Mouse (Mus musculus) hindbrain, embryonic 12.5 days (tissue): Measurements from ENCODE around the gene Syne3. TPM values are rescaled to one million over a fixed set of nuclear protein-coding genes. Genes with fewer than 3 reads are reported as not detected.

Source experiments
- ATAC-seq: fragments of 200-750 bp; cut with Nextera tagmentation; 2 replicates; pipeline ENCODE4 v1.8.0; 2017; ENCODE audit warnings: moderate TSS enrichment; ENCODE audit not compliant: low FRiP score
- H3K27ac ChIP-seq: fragments of 300-500 bp; sonication (generic); 2 replicates; pipeline ENCODE4 v1.5.1; 2016; ENCODE audit warnings: mild to moderate bottlenecking
- H3K27me3 ChIP-seq: fragments of 300-500 bp; sonication (generic); 2 replicates; pipeline ENCODE4 v1.6.1; 2016; ENCODE audit warnings: mild to moderate bottlenecking
- H3K36me3 ChIP-seq: fragments of 300-500 bp; sonication (generic); 2 replicates; pipeline ENCODE4 v1.6.1; 2016; ENCODE audit warnings: mild to moderate bottlenecking
- H3K4me1 ChIP-seq: fragments of 300-500 bp; sonication (generic); 2 replicates; pipeline ENCODE4 v1.6.1; 2016
- H3K4me2 ChIP-seq: fragments of 300-500 bp; sonication (generic); replicated peaks from 2 replicates; pipeline ENCODE4 v1.6.1; 2016; ENCODE audit warnings: mild to moderate bottlenecking
- H3K4me3 ChIP-seq: fragments of 300-500 bp; sonication (generic); 2 replicates; pipeline ENCODE4 v1.5.1; 2016; ENCODE audit warnings: mild to moderate bottlenecking
- H3K9ac ChIP-seq: fragments of 300-500 bp; sonication (generic); 2 replicates; pipeline ENCODE4 v1.6.1; 2016; ENCODE audit warnings: mild to moderate bottlenecking, moderate library complexity
- H3K9me3 ChIP-seq: fragments of 300-500 bp; sonication (generic); replicated peaks from 2 replicates; pipeline ENCODE4 v1.6.1; 2016; ENCODE audit warnings: mild to moderate bottlenecking
- WGBS: fragments of 180-500 bp; shearing (Covaris S2); methylation state at CpG from one replicate; pipeline ENCODE4 v1.1.7; 2016; 5-methylcytosine and 5-hydroxymethylcytosine counted together
- polyA plus RNA-seq: library from polyadenylated mRNA; unstranded; fragments of >200 nt; fragmentation: Nextera tagmentation; extraction: Ambion mirVana; gene quantifications from 2 replicates; pipeline ENCODE4 v1.2.1, GENCODE M21; 2016

Gene Syne3
- polyA plus RNA-seq, 1 experiment from 2014 or later = 0.21 TPM

DNA sequence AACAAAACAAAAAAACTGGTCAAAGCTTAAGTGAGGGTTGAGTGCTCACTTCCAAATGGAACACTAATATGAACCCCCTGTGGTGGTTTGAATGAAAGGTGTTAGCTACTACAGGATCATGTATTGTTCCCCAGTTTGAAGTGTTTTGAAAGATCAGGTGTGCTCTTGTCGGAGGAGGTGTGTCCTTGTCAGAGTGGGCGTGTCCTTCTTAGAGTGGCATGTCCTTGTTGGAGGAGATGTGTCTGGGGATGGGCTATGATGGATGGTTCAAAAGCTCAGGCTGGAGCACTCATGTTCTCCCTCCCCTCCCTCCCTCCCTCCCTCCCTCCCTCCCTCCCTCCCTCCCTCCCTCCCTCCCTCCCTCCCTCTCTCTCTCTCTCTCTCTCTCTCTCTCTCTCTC, 61.7 kb downstream of the Syne3 start:
- no peak for ATAC-seq
- Histone ChIP-seq H3K4me3 (no peak overlapping the region), H3K27ac (no peak overlapping the region), H3K4me2 (no peak overlapping the region), H3K9ac (no peak overlapping the region), H3K4me1 (peaks cover 4% of the 10 kb centered on the region; the same call in 1 of the 2 replicates), H3K36me3 (no peaks in the 10 kb centered on the region), H3K9me3 (no peaks in the 10 kb centered on the region), H3K27me3 (no peaks in the 10 kb centered on the region)
- 82% methylated on average over 2 of the region's 2 CpGs for WGBS

GRCm38 (mm10) chr12:104946231-104946630, 63.4 kb downstream of the Syne3 start:
- no peaks in the 10 kb centered on the region for H3K27me3 ChIP-seq
- no peaks in the 10 kb centered on the region for H3K4me1 ChIP-seq
- H3K9me3 ChIP-seq = no peaks in the 10 kb centered on the region
- H3K9ac ChIP-seq = no peak overlapping the region
- no peak for ATAC-seq
- no peak overlapping the region for H3K27ac ChIP-seq
- no peaks in the 10 kb centered on the region for H3K36me3 ChIP-seq
- WGBS = 94% methylated on average over 6 of the region's 6 CpGs
- no peak overlapping the region for H3K4me3 ChIP-seq
- no peak overlapping the region for H3K4me2 ChIP-seq

- Histone ChIP-seq H3K4me3 (no peak overlapping the region), H3K4me2 (no peak overlapping the region), H3K27ac (no peak overlapping the region), H3K27me3 (peaks cover 6% of the 10 kb centered on the region; the same call in 1 of the 2 replicates), H3K9me3 (0 out of 2 replicates have a peak, but pooled peaks cover 4% of the 10 kb centered on the region), H3K36me3 (no peaks in the 10 kb centered on the region), H3K9ac (no peak overlapping the region), H3K4me1 (peaks cover 9% of the 10 kb centered on the region; the same call in 1 of the 2 replicates)
- 84% methylated on average over 9 of the region's 9 CpGs for WGBS
- no peak for ATAC-seq
These were observed 69.1 kb downstream of the Syne3 start for GRCm38 (mm10) chr12:104940466-104940865.

DNA sequence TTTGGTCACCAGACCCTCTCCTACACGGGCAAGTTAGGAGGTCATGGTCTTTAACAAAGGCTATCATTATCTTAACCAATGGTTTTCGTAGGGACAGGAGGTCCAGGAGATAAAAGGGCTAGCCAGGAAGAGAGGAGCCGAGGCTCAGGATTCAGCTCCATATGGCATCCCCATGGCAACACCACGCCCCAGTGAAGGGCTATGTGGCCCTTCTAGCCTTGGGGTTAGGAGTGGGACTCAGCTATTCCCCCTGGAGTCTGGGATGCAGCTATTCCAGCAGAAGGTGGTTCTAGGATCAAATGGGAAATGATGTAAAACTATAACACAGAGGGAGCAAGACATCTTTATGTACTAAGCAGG, 69.6 kb downstream of the Syne3 start:
- Histone ChIP-seq H3K4me2 (no peak overlapping the region), H3K27me3 (peaks cover 6% of the 10 kb centered on the region; the same call in 1 of the 2 replicates), H3K36me3 (no peaks in the 10 kb centered on the region), H3K9ac (peak overlapping the region; percentile 24; the same call in 1 of the 2 replicates), H3K27ac (no peak overlapping the region), H3K9me3 (0 out of 2 replicates have a peak, but pooled peaks cover 4% of the 10 kb centered on the region), H3K4me3 (no peak overlapping the region), H3K4me1 (peaks cover 9% of the 10 kb centered on the region; the same call in 1 of the 2 replicates)
- 12% methylated on average over 4 of the region's 4 CpGs for WGBS
- ATAC-seq = no peak; the same call in 1 of the 2 replicates

- 0 out of 2 replicates have a peak, but pooled peaks cover 4% of the 10 kb centered on the region for H3K9me3 ChIP-seq
- H3K9ac ChIP-seq = peak overlapping the region; percentile 24; the same call in 1 of the 2 replicates
- peaks cover 6% of the 10 kb centered on the region; the same call in 1 of the 2 replicates for H3K27me3 ChIP-seq
- no peak overlapping the region for H3K4me3 ChIP-seq
- 35% methylated on average over 13 of the region's 13 CpGs for WGBS
- no peak overlapping the region for H3K4me2 ChIP-seq
- H3K36me3 ChIP-seq = no peaks in the 10 kb centered on the region
- H3K27ac ChIP-seq = no peak overlapping the region
- peak; percentile 69 for ATAC-seq
- peaks cover 9% of the 10 kb centered on the region; the same call in 1 of the 2 replicates for H3K4me1 ChIP-seq
These were observed 70.1 kb downstream of the Syne3 start for GRCm38 (mm10) chr12:104939372-104940026.

DNA sequence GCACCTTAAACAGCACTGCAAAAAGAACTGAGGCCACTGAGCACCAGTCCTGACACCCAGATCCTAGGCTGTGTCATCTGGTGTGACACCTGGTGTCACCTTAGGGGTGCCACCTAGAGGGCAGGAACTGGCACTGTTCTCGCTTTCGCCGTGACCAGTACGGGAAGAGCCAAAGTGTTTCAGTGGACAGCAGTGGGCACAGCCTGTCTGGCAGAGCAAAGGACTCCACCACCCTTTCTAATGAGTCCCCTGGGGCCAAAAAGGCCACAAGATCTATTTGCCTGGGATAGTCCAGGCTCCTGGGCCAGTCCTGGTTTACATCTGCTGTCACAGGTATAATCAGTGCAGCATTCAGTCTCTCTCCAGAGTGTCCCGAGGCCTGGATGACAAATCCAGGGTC, 70.7 kb downstream of the Syne3 start:
- Histone ChIP-seq H3K9ac (no peak overlapping the region), H3K36me3 (no peaks in the 10 kb centered on the region), H3K4me2 (no peak overlapping the region), H3K27ac (no peak overlapping the region), H3K27me3 (peaks cover 6% of the 10 kb centered on the region; the same call in 1 of the 2 replicates), H3K9me3 (0 out of 2 replicates have a peak, but pooled peaks cover 4% of the 10 kb centered on the region), H3K4me3 (no peak overlapping the region), H3K4me1 (peaks cover 9% of the 10 kb centered on the region; the same call in 1 of the 2 replicates)
- WGBS = 67% methylated on average over 5 of the region's 5 CpGs
- no peak for ATAC-seq

- Histone ChIP-seq H3K4me3 (no peak overlapping the region), H3K36me3 (no peaks in the 10 kb centered on the region), H3K9ac (no peak overlapping the region), H3K9me3 (0 out of 2 replicates have a peak, but pooled peaks cover 4% of the 10 kb centered on the region), H3K27me3 (peaks cover 6% of the 10 kb centered on the region; the same call in 1 of the 2 replicates), H3K27ac (no peak overlapping the region), H3K4me2 (no peak overlapping the region), H3K4me1 (peaks cover 9% of the 10 kb centered on the region; the same call in 1 of the 2 replicates)
- no peak for ATAC-seq
- WGBS = 70% methylated on average over 4 of the region's 4 CpGs
These were observed 73.4 kb downstream of the Syne3 start for GRCm38 (mm10) chr12:104936223-104936622.

DNA sequence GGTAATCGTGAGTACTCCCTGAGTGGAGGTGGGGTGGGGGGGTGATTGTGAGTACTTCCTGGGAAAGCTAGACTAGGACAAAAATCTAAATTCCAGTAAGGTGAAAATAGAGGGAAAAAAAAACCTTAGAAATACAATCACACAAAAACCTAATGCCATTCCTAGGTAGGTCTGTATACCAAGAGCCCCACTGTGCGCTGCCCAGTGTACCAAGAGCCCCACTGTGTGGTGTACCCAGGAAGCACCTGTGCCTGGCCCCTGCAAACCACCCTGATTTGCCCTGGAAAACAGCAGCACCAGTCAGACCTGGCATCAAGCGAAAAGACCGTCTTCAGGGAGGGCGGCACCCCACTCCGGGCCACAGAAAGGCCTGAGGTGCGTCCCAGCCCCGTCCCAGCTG, 74.5 kb downstream of the Syne3 start:
- H3K9me3 ChIP-seq = 0 out of 2 replicates have a peak, but pooled peaks cover 4% of the 10 kb centered on the region
- ATAC-seq = no peak
- peaks cover 9% of the 10 kb centered on the region; the same call in 1 of the 2 replicates for H3K4me1 ChIP-seq
- WGBS = 91% methylated on average over 8 of the region's 8 CpGs
- H3K36me3 ChIP-seq = no peaks in the 10 kb centered on the region
- H3K4me2 ChIP-seq = no peak overlapping the region
- H3K27ac ChIP-seq = no peak overlapping the region
- no peak overlapping the region for H3K9ac ChIP-seq
- H3K27me3 ChIP-seq = peaks cover 2% of the 10 kb centered on the region; the same call in 1 of the 2 replicates
- no peak overlapping the region for H3K4me3 ChIP-seq

DNA sequence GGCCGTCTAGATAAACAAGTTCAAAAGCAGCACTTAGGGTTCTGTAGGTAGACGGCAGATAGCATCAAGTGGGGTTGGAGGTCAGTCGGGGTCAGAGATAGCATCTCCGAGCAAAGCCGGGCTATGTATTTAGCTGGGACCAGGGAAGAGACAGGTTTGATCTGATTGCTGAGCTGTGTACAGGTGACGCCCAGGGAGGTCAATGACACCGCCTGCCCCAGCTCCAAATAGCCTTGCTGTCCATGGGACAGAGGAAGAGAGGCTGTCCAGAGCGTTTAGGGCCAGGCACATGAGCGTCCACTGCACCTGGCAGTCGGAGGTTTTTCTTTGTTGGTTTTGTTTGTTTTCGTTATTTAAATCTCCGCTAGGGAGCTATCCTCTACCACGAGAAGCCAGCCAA, 75.8 kb downstream of the Syne3 start:
- Histone ChIP-seq H3K9me3 (0 out of 2 replicates have a peak, but pooled peaks cover 4% of the 10 kb centered on the region), H3K36me3 (no peaks in the 10 kb centered on the region), H3K4me3 (no peak overlapping the region), H3K27ac (no peak overlapping the region), H3K4me1 (no peaks in the 10 kb centered on the region), H3K9ac (no peak overlapping the region), H3K4me2 (no peak overlapping the region), H3K27me3 (peaks cover 2% of the 10 kb centered on the region; the same call in 1 of the 2 replicates)
- 74% methylated on average over 13 of the region's 13 CpGs for WGBS
- ATAC-seq = no peak

DNA sequence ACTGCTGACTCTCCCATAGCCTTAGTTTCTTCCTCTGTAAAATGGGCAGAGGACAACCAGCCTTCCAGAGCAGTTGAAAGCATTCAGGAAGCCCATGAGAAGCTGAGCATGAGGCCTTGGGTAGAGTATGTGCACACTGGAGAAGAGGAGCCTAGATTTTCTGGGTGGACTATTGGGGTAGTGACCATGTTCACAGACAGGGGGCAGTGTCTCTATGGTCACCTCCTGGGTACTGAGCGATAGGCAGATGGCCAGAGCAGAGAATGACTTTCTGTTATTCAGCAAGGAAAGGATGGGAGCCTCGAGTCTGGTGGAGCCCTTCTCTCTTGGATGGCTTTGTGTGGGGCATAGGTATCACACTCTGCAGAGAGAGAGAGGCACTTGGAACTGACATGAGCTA, 76.4 kb downstream of the Syne3 start:
- ATAC-seq = no peak
- WGBS = 65% methylated on average over 2 of the region's 2 CpGs
- no peak overlapping the region for H3K4me3 ChIP-seq
- 0 out of 2 replicates have a peak, but pooled peaks cover 4% of the 10 kb centered on the region for H3K9me3 ChIP-seq
- peaks cover 2% of the 10 kb centered on the region; the same call in 1 of the 2 replicates for H3K27me3 ChIP-seq
- H3K4me1 ChIP-seq = no peaks in the 10 kb centered on the region
- H3K36me3 ChIP-seq = no peaks in the 10 kb centered on the region
- no peak overlapping the region for H3K4me2 ChIP-seq
- no peak overlapping the region for H3K27ac ChIP-seq
- no peak overlapping the region for H3K9ac ChIP-seq

- H3K27ac ChIP-seq = no peak overlapping the region; the same call in 1 of the 2 replicates
- 85% methylated on average over 2 of the region's 2 CpGs for WGBS
- H3K9me3 ChIP-seq = no peaks in the 10 kb centered on the region
- no peak for ATAC-seq
- H3K4me3 ChIP-seq = no peak overlapping the region
- no peaks in the 10 kb centered on the region for H3K36me3 ChIP-seq
- no peak overlapping the region for H3K9ac ChIP-seq
- H3K4me1 ChIP-seq = peaks cover 19% of the 10 kb centered on the region
- peaks cover 4% of the 10 kb centered on the region; the same call in 1 of the 2 replicates for H3K27me3 ChIP-seq
- H3K4me2 ChIP-seq = no peak overlapping the region
These were observed 83.8 kb downstream of the Syne3 start for GRCm38 (mm10) chr12:104925765-104926164.

DNA sequence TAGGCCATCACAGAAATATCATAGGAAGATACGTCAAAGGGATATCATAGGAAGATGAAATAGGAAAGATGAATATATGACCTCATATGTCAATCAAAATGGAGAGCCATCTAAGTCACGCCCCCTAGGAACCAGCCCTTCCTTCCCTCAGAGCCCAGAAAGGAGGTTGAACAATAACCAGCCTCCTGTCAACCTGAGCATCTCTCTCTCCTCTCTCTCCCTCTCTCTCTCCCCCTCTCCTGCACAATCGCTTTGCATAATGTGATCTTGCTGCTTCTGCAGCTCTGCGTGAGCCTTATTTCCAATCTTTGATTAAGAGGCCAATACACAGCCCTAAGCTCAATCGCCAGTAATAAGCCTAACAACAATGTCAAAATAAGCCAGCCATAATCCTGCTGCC, 84.6 kb downstream of the Syne3 start:
- 77% methylated on average over 5 of the region's 5 CpGs for WGBS
- Histone ChIP-seq H3K9me3 (no peaks in the 10 kb centered on the region), H3K4me1 (peaks cover 19% of the 10 kb centered on the region), H3K4me2 (no peak overlapping the region), H3K27ac (0 out of 2 replicates have a peak overlapping the region, but pooled peaks have one; percentile 18), H3K4me3 (no peak overlapping the region), H3K9ac (no peak overlapping the region), H3K27me3 (peaks cover 4% of the 10 kb centered on the region; the same call in 1 of the 2 replicates), H3K36me3 (no peaks in the 10 kb centered on the region)
- no peak for ATAC-seq
